Comparison of ENCODE assay signal across 9 mouse cellular contexts in genomic region chr19:6418984-6419692, GRCm38 (mm10). TPM values are rescaled to one million over a fixed set of nuclear protein-coding genes. Genes with fewer than 3 reads are reported as not detected.
DNase-seq lines count a peak whose midpoint lies in the region; ATAC-seq lines count a peak whose summit lies in the region.
"Had no signal": no experiment of that assay in that cellular context is flagged by ENCODE, and none has a peak within 500 bp of the region (broad histone marks: within the 10 kb centered on the region; RNA-seq: fewer than 3 reads in every experiment).

No protein-coding gene starts in this region.

- no peak for DNase-seq in kidney, adult 18-20 months
- no peak for DNase-seq in embryonic facial prominence, embryonic 10.5 days (ENCODE audit: low spot score)
- DNase-seq in forebrain, embryonic 14.5 days (ENCODE audit: low spot score) = no peak
- no peak for DNase-seq in gastrocnemius, adult 18-20 months (ENCODE audit: low spot score)
- DNase-seq in right cerebral cortex, postnatal 14 days = no peak
- no peak for DNase-seq in kidney, adult 9 months

- no peak overlapping the region for H3K9ac ChIP-seq in kidney, embryonic 14.5 days (ENCODE audit: low read depth, low read length)
- H3K9ac ChIP-seq in forebrain, embryonic 14.5 days (ENCODE audit: low read length) = peak overlapping the region; percentile 83
- no peak overlapping the region for H3K9ac ChIP-seq in limb, embryonic 15.5 days
- H3K9ac ChIP-seq: liver, embryonic 14.5 days had no signal

- no peaks in the 10 kb centered on the region for H3K9me3 ChIP-seq in kidney, embryonic 14.5 days (ENCODE audit: control insufficient read depth, low read length)
- H3K9me3 ChIP-seq in embryonic facial prominence, embryonic 10.5 days = no peaks in the 10 kb centered on the region
- H3K9me3 ChIP-seq in forebrain, embryonic 14.5 days (replicated peaks; ENCODE audit: control insufficient read depth, low read length) = no peaks in the 10 kb centered on the region
- H3K9me3 ChIP-seq in limb, embryonic 15.5 days = no peaks in the 10 kb centered on the region

- peaks cover 43% of the 10 kb centered on the region for H3K27me3 ChIP-seq in kidney, embryonic 14.5 days (ENCODE audit: control insufficient read depth, insufficient read depth, low read length)
- H3K27me3 ChIP-seq in embryonic facial prominence, embryonic 10.5 days (replicated peaks; ENCODE audit: low read depth, poor library complexity, severe bottlenecking) = peaks cover 95% of the 10 kb centered on the region
- H3K27me3 ChIP-seq in forebrain, embryonic 14.5 days (replicated peaks; ENCODE audit: control insufficient read depth, insufficient read depth, low read length) = no peaks in the 10 kb centered on the region
- peaks cover 84% of the 10 kb centered on the region for H3K27me3 ChIP-seq in limb, embryonic 15.5 days

- ATAC-seq in kidney, embryonic 14.5 days (ENCODE audit: low FRiP score, low TSS enrichment) = no peak
- peak; percentile 26 for ATAC-seq in forebrain, embryonic 14.5 days
- no peak for ATAC-seq in limb, embryonic 15.5 days (ENCODE audit: insufficient number of reproducible peaks, low FRiP score, low TSS enrichment, low read depth)

- 11% methylated on average over 20 of the region's 23 CpGs for WGBS in kidney, embryonic 14.5 days
- WGBS in embryonic facial prominence, embryonic 10.5 days = 9% methylated on average over 22 of the region's 23 CpGs
- 8% methylated on average over 19 of the region's 23 CpGs for WGBS in forebrain, embryonic 14.5 days
- 7% methylated on average over 21 of the region's 23 CpGs for WGBS in limb, embryonic 15.5 days

- H3K27ac ChIP-seq in kidney, embryonic 14.5 days (ENCODE audit: low read depth, low read length) = no peak overlapping the region
- peak overlapping the region; percentile 82 for H3K27ac ChIP-seq in embryonic facial prominence, embryonic 10.5 days (replicated peaks)
- H3K27ac ChIP-seq in forebrain, embryonic 14.5 days (ENCODE audit: low read depth, low read length) = peak overlapping the region; percentile 91
- H3K27ac ChIP-seq in limb, embryonic 15.5 days = no peak overlapping the region
- H3K27ac ChIP-seq: liver, embryonic 14.5 days had no signal

- H3K36me3 ChIP-seq in kidney, embryonic 14.5 days (ENCODE audit: control insufficient read depth, insufficient read depth, low read length) = no peaks in the 10 kb centered on the region
- H3K36me3 ChIP-seq in embryonic facial prominence, embryonic 10.5 days (replicated peaks) = no peaks in the 10 kb centered on the region
- H3K36me3 ChIP-seq in forebrain, embryonic 14.5 days (ENCODE audit: control insufficient read depth, insufficient read depth, low read length) = no peaks in the 10 kb centered on the region
- no peaks in the 10 kb centered on the region for H3K36me3 ChIP-seq in limb, embryonic 15.5 days

- H3K4me2 ChIP-seq in kidney, embryonic 14.5 days (replicated peaks; ENCODE audit: low read depth, low read length) = peak overlapping the region; percentile 97
- H3K4me2 ChIP-seq in forebrain, embryonic 14.5 days (ENCODE audit: low read length) = peak overlapping the region; percentile 84
- H3K4me2 ChIP-seq in limb, embryonic 15.5 days = peak overlapping the region; percentile 94

- 0 out of 2 replicates have a peak, but pooled peaks cover 17% of the 10 kb centered on the region for H3K4me1 ChIP-seq in kidney, embryonic 14.5 days (ENCODE audit: control insufficient read depth, insufficient read depth, low read length)
- H3K4me1 ChIP-seq in embryonic facial prominence, embryonic 10.5 days = peaks cover 52% of the 10 kb centered on the region
- peaks cover 65% of the 10 kb centered on the region for H3K4me1 ChIP-seq in forebrain, embryonic 14.5 days (ENCODE audit: control insufficient read depth, insufficient read depth, low read length)
- H3K4me1 ChIP-seq in limb, embryonic 15.5 days = peaks cover 16% of the 10 kb centered on the region

- peak overlapping the region; percentile 48; the same call in 1 of the 2 replicates for H3K4me3 ChIP-seq in kidney, embryonic 14.5 days (ENCODE audit: low read length)
- peak overlapping the region; percentile 68 for H3K4me3 ChIP-seq in embryonic facial prominence, embryonic 10.5 days
- H3K4me3 ChIP-seq in forebrain, embryonic 14.5 days (ENCODE audit: low read depth, low read length) = peak overlapping the region; percentile 67
- H3K4me3 ChIP-seq in limb, embryonic 15.5 days = peak overlapping the region; percentile 46

RNA-seq across cellular contexts. Expression of gene Nrxn2, which starts 0.6 kb away (rescaled TPM):
- polyA plus RNA-seq in kidney, embryonic 14.5 days (2014; fragmentation: Nextera tagmentation; extraction: Ambion mirVana) = 5.4 and 8.4 TPM in 2 replicates
- polyA plus RNA-seq in embryonic facial prominence, embryonic 10.5 days (2016; fragmentation: Nextera tagmentation; extraction: Ambion mirVana) = 1.9 TPM in 2 replicates
- polyA plus RNA-seq in forebrain, embryonic 14.5 days (2014; fragmentation: Nextera tagmentation; extraction: Ambion mirVana) = 39.5 and 41.7 TPM in 2 replicates
- 0.96 and 1.4 TPM in 2 replicates for polyA plus RNA-seq in limb, embryonic 15.5 days (2015; fragmentation: Nextera tagmentation; extraction: Ambion mirVana)
- total RNA-seq in gastrocnemius, adult 18-20 months (2021) = 1 to 10 TPM; 1.1 to 1.3 TPM

RNA-seq across cellular contexts. Expression of gene Rasgrp2, which starts 20.0 kb away (rescaled TPM):
- polyA plus RNA-seq in kidney, embryonic 14.5 days (2014; fragmentation: Nextera tagmentation; extraction: Ambion mirVana) = 77.1 and 78.6 TPM in 2 replicates
- 14.2 and 18.6 TPM in 2 replicates for polyA plus RNA-seq in embryonic facial prominence, embryonic 10.5 days (2016; fragmentation: Nextera tagmentation; extraction: Ambion mirVana)
- polyA plus RNA-seq in forebrain, embryonic 14.5 days (2014; fragmentation: Nextera tagmentation; extraction: Ambion mirVana) = 28.6 and 30.7 TPM in 2 replicates
- 35.8 and 38.8 TPM in 2 replicates for polyA plus RNA-seq in limb, embryonic 15.5 days (2015; fragmentation: Nextera tagmentation; extraction: Ambion mirVana)
- 10 to 100 TPM in 1 of 2 experiments, 1 to 10 TPM in 1; 8.3 to 18.2 TPM for total RNA-seq in gastrocnemius, adult 18-20 months (2021)

RNA-seq across cellular contexts. Expression of gene Pygm, which starts 34.9 kb away (rescaled TPM):
- polyA plus RNA-seq in kidney, embryonic 14.5 days (2014; fragmentation: Nextera tagmentation; extraction: Ambion mirVana) = 15.7 and 16.4 TPM in 2 replicates
- polyA plus RNA-seq in embryonic facial prominence, embryonic 10.5 days (2016; fragmentation: Nextera tagmentation; extraction: Ambion mirVana) = 1.1 and 2.2 TPM in 2 replicates
- 1.3 and 3.0 TPM in 2 replicates for polyA plus RNA-seq in forebrain, embryonic 14.5 days (2014; fragmentation: Nextera tagmentation; extraction: Ambion mirVana)
- polyA plus RNA-seq in limb, embryonic 15.5 days (2015; fragmentation: Nextera tagmentation; extraction: Ambion mirVana) = 23.4 and 89.0 TPM in 2 replicates
- total RNA-seq in gastrocnemius, adult 18-20 months (2021) = 1,000 to 10,000 TPM; 7,185 to 8,344 TPM

RNA-seq across cellular contexts. Expression of gene Sf1, which starts 55.6 kb away (rescaled TPM):
- 127 and 183 TPM in 2 replicates for polyA plus RNA-seq in kidney, embryonic 14.5 days (2014; fragmentation: Nextera tagmentation; extraction: Ambion mirVana)
- polyA plus RNA-seq in embryonic facial prominence, embryonic 10.5 days (2016; fragmentation: Nextera tagmentation; extraction: Ambion mirVana) = 185 and 205 TPM in 2 replicates
- 90.4 and 115 TPM in 2 replicates for polyA plus RNA-seq in forebrain, embryonic 14.5 days (2014; fragmentation: Nextera tagmentation; extraction: Ambion mirVana)
- 115 TPM in 2 replicates for polyA plus RNA-seq in limb, embryonic 15.5 days (2015; fragmentation: Nextera tagmentation; extraction: Ambion mirVana)
- total RNA-seq in gastrocnemius, adult 18-20 months (2021) = 10 to 100 TPM; 76.2 to 89.8 TPM

Comparison
In these comparisons a context has a peak if more than half of its experiments do, and no peak if none do; other contexts are left out.
1. H3K27ac ChIP-seq: peak in embryonic facial prominence, embryonic 10.5 days (single experiment) and forebrain, embryonic 14.5 days (single experiment); none in kidney, embryonic 14.5 days (single experiment) and limb, embryonic 15.5 days (single experiment).
2. Peak in every context shown above with its lines, with median percentiles within 50 percentile points of each other: H3K4me2 ChIP-seq and H3K4me3 ChIP-seq.